Mouse (Mus musculus): ENCODE data around the gene Gm4141.
"Not testable (repeated sequence)": the region's sequence is repeated elsewhere in the genome, so short reads cannot be mapped to it uniquely, and the experiment has no call there.

Gene Gm4141

DNA sequence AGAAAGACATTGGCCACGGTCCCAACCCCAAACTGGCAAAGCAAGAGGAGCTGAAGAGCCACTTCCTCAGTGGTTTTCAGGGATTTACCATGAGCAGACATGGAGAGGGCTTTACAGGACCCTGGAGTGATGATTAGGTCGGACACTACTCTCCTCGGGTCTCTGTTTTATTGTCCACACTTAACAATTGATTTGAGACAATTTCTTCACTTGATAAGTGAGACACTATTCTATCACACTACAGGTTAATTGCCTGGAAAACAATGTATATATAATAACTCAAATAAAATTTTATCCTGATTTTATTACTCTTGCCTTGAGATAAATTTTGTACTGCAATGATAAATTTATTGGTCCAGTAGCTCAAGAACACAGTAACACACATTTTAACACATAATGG is at the start of gene Gm4141:
Gene Gm4141, minus strand, starts transcription at position 101 of the 400 bp plus-strand sequence.
- not testable (repeated sequence) for DNase-seq (ENCODE audit: extremely low read depth, low read depth)

DNA sequence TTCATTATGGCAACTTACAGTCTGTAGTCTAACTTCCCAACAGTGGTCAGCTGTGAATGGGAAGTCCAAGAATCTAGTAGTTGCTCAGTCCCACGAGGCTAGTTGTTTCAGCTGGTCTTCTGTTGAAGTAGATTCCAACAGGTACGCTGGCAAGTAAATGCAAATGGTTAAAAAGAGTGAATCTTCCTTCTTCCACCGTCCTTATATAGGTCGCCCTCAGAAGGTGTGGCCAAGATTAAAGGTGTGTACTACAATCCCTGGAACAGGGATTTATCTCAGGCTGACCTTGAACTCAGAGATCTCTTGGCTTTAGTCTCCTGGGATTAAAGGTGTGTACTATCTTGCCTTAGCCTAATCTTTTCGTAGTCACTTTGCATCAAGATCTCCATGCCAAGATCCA is 22.9 kb upstream of the Gm4141 start, which contains the start of gene Gm4513:
Gene Gm4513, minus strand, starts transcription at position 101 of the 400 bp plus-strand sequence.
- not testable (repeated sequence) for DNase-seq (ENCODE audit: extremely low read depth, low read depth)

DNA sequence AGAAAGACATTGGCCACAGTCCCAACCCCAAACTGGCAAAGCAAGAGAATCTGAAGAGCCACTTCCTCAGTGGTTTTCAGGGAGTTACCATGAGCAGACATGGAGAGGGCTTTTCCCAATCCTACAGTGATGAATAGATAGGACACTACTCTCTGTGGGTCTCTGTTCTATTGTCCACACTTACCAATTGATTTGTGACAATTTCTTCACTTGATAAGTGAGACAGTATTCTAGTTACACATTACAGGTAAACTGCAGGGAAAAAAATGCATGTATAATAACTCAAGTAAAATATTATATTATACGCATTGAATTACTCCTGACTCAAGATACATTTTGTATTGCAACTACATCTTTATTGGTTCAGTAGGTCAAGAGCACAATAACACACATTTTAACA is 30.4 kb downstream of the Gm4141 start, which contains the start of gene Gm5726:
Gene Gm5726, minus strand, starts transcription at position 101 of the 400 bp plus-strand sequence.
- not testable (repeated sequence) for DNase-seq (ENCODE audit: extremely low read depth, low read depth)

DNA sequence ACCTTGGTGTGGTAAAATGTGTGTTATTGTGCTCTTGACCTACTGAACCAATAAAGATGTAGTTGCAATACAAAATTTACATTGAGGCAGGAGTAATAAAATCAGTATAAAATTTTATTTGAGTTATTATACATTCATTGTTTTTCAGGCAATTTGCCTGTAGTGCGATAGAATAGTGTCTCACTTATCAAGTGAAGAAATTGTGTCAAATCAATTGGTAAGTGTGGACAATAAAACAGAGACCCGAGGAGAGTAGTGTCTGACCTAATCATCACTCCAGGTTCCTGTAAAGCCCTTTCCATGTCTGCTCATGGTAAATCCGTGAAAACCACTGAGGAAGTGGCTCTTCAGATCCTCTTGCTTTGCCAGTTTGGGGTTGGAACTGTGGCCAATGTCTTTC is 42.5 kb downstream of the Gm4141 start, which contains the start of gene Vmn1r104:
Gene Vmn1r104, plus strand, starts transcription at position 301 of the 400 bp plus-strand sequence.
- DNase-seq (ENCODE audit: extremely low read depth, low read depth), result not testable (repeated sequence)

All from MEL-GATA-1-ER (cell line).